Mouse (Mus musculus): ENCODE measurements at regions not wholly inside any gene's neighbourhood (a gene's known extent, or its start where the extent isn't known, plus 50 kb on each side); places are given as distances from the start of the nearest gene placed in this dataset.

DNA sequence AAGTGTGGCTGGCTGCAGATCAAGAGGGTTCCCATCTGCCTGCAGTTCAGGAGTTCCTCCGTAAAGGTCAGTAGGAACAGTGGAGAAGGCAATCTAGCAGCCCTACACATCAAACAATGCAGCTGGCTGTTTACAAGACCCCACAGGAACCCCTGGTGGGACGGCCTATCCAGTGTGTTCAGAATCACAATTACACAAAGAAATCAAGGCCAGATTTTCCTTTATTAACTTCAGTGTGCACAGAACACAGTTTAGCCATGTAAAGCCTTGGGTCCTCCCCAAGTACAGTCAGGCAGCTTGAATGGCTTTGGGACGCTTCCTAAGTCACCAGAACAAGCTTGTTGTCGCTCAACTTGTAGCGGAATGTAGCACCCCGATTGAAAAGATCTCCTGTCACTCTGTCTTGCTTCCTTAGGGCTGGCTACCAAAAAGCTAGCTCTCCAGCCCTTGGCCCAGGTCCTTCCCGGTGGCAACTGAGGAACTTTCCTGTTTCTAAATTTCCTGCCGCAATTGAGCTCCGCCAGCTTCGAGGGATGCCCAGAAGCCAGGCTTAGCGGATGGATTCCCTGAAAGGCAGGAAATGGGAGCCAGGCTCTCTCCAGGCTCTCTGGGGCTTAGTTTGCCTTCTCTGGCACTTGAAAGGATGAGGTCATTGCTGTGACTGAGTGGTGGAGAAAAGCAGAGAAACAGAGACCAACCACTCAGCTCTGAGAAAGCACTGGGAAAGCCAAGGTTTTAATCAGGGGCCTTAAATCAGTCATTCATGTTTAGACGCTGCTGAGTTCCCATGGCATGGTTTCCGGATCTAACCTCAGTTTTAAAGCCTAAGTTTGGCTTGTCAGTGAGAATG lies 78.1 kb upstream of the Spin1 start:
- DNase-seq (ENCODE audit: low spot score) (no peak), ATAC-seq (replicated peaks; ENCODE audit: low FRiP score, low TSS enrichment, low read depth) (no peak; the same call in 1 of the 2 replicates)
- no peaks in the 10 kb centered on the region for H3K27me3 ChIP-seq (replicated peaks; ENCODE audit: control insufficient read depth, insufficient read depth, low read length)
- H3K4me2 ChIP-seq (ENCODE audit: low read length): no peak overlapping the region
- H3K4me3 ChIP-seq (ENCODE audit: low read depth, low read length): no peak overlapping the region
- no peaks in the 10 kb centered on the region for H3K9me3 ChIP-seq (ENCODE audit: control insufficient read depth, low read length)
- no peak overlapping the region for H3K9ac ChIP-seq (ENCODE audit: low read length)
- peaks cover 28% of the 10 kb centered on the region for H3K4me1 ChIP-seq (replicated peaks; ENCODE audit: control insufficient read depth, insufficient read depth, low read length)
- 46% methylated on average over 13 of the region's 13 CpGs for WGBS
- H3K27ac ChIP-seq (ENCODE audit: low read depth): peak overlapping the region; percentile 73
- no peaks in the 10 kb centered on the region for H3K36me3 ChIP-seq (ENCODE audit: control insufficient read depth, insufficient read depth, low read length)

GRCm38 (mm10) chr13:51023271-51023670 lies 77.4 kb upstream of the Spin1 start:
- no peaks in the 10 kb centered on the region for H3K27me3 ChIP-seq (replicated peaks; ENCODE audit: control insufficient read depth, insufficient read depth, low read length)
- ATAC-seq (replicated peaks; ENCODE audit: low FRiP score, low TSS enrichment, low read depth) (no peak), DNase-seq (ENCODE audit: low spot score) (no peak)
- H3K4me2 ChIP-seq (ENCODE audit: low read length): no peak overlapping the region
- no peak overlapping the region for H3K9ac ChIP-seq (ENCODE audit: low read length)
- H3K36me3 ChIP-seq (ENCODE audit: control insufficient read depth, insufficient read depth, low read length): no peaks in the 10 kb centered on the region
- H3K4me1 ChIP-seq (replicated peaks; ENCODE audit: control insufficient read depth, insufficient read depth, low read length): peaks cover 22% of the 10 kb centered on the region
- H3K9me3 ChIP-seq (ENCODE audit: control insufficient read depth, low read length): no peaks in the 10 kb centered on the region
- 69% methylated on average over 11 of the region's 11 CpGs for WGBS
- H3K4me3 ChIP-seq (ENCODE audit: low read depth, low read length): no peak overlapping the region
- H3K27ac ChIP-seq (ENCODE audit: low read depth): peak overlapping the region; percentile 73

DNA sequence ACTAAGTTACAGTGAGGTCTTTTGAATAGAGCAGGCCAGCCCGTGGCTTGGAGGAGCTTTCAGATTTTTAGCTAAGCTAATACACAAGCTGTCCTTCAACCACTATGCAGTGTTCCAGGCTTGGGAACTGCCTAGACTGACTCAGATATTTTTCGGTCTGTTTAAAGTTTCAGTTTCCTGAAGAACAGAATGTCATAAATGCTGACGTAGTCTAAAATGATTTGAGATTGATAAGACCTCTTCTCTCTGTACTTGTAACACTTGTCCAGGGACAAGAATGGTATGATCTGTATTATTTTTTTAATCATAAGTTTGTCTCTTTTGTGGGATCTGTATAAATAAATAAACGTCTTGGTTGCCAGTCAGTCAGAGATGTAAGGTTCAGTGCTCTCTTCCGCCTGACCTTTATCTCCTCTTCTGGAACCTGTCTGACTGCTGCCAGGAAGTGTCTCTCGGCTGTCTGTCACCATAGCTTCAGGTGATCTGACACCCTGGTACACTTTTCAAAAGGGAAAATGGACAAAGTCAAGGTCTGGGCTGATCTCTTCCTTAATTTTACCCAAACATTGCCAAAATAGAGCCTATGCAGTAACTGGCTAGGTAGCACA lies 74.3 kb upstream of the Spin1 start:
- 57% methylated on average over 6 of the region's 6 CpGs for WGBS
- H3K4me1 ChIP-seq (replicated peaks; ENCODE audit: control insufficient read depth, insufficient read depth, low read length): peaks cover 19% of the 10 kb centered on the region
- H3K27ac ChIP-seq (ENCODE audit: low read depth): no peak overlapping the region
- ATAC-seq (replicated peaks; ENCODE audit: low FRiP score, low TSS enrichment, low read depth): no peak
- DNase-seq (ENCODE audit: low spot score): no peak
- no peaks in the 10 kb centered on the region for H3K36me3 ChIP-seq (ENCODE audit: control insufficient read depth, insufficient read depth, low read length)
- no peak overlapping the region for H3K9ac ChIP-seq (ENCODE audit: low read length)
- 0 out of 2 replicates have a peak, but pooled peaks cover 3% of the 10 kb centered on the region for H3K9me3 ChIP-seq (ENCODE audit: control insufficient read depth, low read length)
- H3K27me3 ChIP-seq (replicated peaks; ENCODE audit: control insufficient read depth, insufficient read depth, low read length): no peaks in the 10 kb centered on the region
- H3K4me3 ChIP-seq (ENCODE audit: low read depth, low read length): no peak overlapping the region
- H3K4me2 ChIP-seq (ENCODE audit: low read length): no peak overlapping the region

- Histone ChIP-seq H3K9ac (ENCODE audit: low read length) (no peak overlapping the region), H3K4me2 (ENCODE audit: low read length) (no peak overlapping the region), H3K4me1 (replicated peaks; ENCODE audit: control insufficient read depth, insufficient read depth, low read length) (no peaks in the 10 kb centered on the region), H3K36me3 (ENCODE audit: control insufficient read depth, insufficient read depth, low read length) (no peaks in the 10 kb centered on the region), H3K27ac (ENCODE audit: low read depth) (no peak overlapping the region), H3K27me3 (replicated peaks; ENCODE audit: control insufficient read depth, insufficient read depth, low read length) (no peaks in the 10 kb centered on the region), H3K9me3 (ENCODE audit: control insufficient read depth, low read length) (peaks cover 3% of the 10 kb centered on the region), H3K4me3 (ENCODE audit: low read depth, low read length) (no peak overlapping the region)
- 85% methylated on average over 13 of the region's 13 CpGs for WGBS
- ATAC-seq (replicated peaks; ENCODE audit: low FRiP score, low TSS enrichment, low read depth): no peak
- DNase-seq (ENCODE audit: low spot score): no peak
Measured at GRCm38 (mm10) chr13:51037850-51038450, 62.7 kb upstream of the Spin1 start.

- Histone ChIP-seq H3K4me3 (ENCODE audit: low read depth, low read length) (no peak overlapping the region), H3K9me3 (ENCODE audit: control insufficient read depth, low read length) (peaks cover 9% of the 10 kb centered on the region), H3K4me2 (ENCODE audit: low read length) (no peak overlapping the region), H3K9ac (ENCODE audit: low read length) (no peak overlapping the region), H3K4me1 (replicated peaks; ENCODE audit: control insufficient read depth, insufficient read depth, low read length) (no peaks in the 10 kb centered on the region), H3K27ac (ENCODE audit: low read depth) (no peak overlapping the region), H3K36me3 (ENCODE audit: control insufficient read depth, insufficient read depth, low read length) (no peaks in the 10 kb centered on the region), H3K27me3 (replicated peaks; ENCODE audit: control insufficient read depth, insufficient read depth, low read length) (no peaks in the 10 kb centered on the region)
- WGBS: 86% methylated on average over 4 of the region's 4 CpGs
- DNase-seq (ENCODE audit: low spot score) (no peak), ATAC-seq (replicated peaks; ENCODE audit: low FRiP score, low TSS enrichment, low read depth) (no peak)
Measured at GRCm38 (mm10) chr13:51038955-51039354, 61.7 kb upstream of the Spin1 start.

DNA sequence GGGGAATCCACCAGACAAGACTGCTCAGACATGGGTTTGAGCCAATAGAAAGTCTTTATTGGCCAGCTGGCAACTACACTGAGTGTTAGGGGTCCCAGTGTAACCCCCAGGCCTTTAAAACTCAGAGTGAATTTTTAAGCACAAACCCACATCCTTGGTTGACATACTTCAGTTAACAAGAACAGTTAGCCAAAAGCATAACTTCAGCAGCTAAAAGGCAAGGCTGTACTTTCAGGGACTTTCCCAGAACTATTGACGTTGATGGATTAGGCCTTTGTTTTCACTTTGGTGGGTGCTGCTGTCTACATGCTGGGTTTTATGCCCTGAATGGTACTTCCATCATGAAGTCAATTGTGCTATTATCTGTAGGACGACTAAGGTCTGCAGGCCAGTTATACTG lies 59.6 kb upstream of the Spin1 start:
- ATAC-seq (replicated peaks; ENCODE audit: low FRiP score, low TSS enrichment, low read depth): no peak

DNA sequence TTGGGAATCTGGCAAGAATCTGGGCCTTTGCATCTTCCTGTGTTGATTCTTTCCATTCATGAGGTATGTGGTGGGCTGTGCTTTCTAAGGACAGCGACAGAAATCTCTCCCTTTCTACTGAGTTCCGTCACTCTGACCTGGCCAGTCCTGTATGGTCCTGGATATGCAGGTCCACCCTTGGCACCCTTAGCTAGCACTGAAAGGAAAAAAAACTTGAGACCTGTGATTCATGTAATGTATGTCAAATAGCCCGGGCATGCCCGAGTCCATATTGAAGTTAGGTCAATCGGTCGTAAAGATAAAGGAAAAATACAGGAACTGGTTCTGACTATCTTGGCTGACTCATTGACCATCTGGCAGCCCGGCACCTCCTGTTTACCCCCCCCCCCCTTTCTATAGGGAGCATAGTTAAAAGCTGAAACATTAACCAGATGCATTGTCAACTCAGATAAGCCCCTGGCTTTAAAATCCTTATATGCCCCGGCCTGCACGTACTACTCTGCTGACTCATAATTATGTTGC lies 57.7 kb upstream of the Spin1 start:
- DNase-seq (ENCODE audit: low spot score) (no peak), ATAC-seq (replicated peaks; ENCODE audit: low FRiP score, low TSS enrichment, low read depth) (no peak)
- Histone ChIP-seq H3K9ac (ENCODE audit: low read length) (no peak overlapping the region), H3K4me3 (ENCODE audit: low read depth, low read length) (no peak overlapping the region), H3K4me2 (ENCODE audit: low read length) (no peak overlapping the region), H3K27me3 (replicated peaks; ENCODE audit: control insufficient read depth, insufficient read depth, low read length) (no peaks in the 10 kb centered on the region), H3K36me3 (ENCODE audit: control insufficient read depth, insufficient read depth, low read length) (no peaks in the 10 kb centered on the region), H3K4me1 (replicated peaks; ENCODE audit: control insufficient read depth, insufficient read depth, low read length) (no peaks in the 10 kb centered on the region), H3K27ac (ENCODE audit: low read depth) (no peak overlapping the region), H3K9me3 (ENCODE audit: control insufficient read depth, low read length) (peaks cover 14% of the 10 kb centered on the region)
- 78% methylated on average over 9 of the region's 9 CpGs for WGBS

More for the DNA sequence above, 59.6 kb upstream of the Spin1 start:
- no peak overlapping the region for H3K4me3 ChIP-seq (ENCODE audit: low read depth, low read length)
- no peak for DNase-seq (ENCODE audit: low spot score)
- no peak overlapping the region for H3K9ac ChIP-seq (ENCODE audit: low read length)
- H3K27ac ChIP-seq (ENCODE audit: low read depth): no peak overlapping the region
- H3K27me3 ChIP-seq (replicated peaks; ENCODE audit: control insufficient read depth, insufficient read depth, low read length): no peaks in the 10 kb centered on the region
- H3K4me2 ChIP-seq (ENCODE audit: low read length): no peak overlapping the region
- H3K9me3 ChIP-seq (ENCODE audit: control insufficient read depth, low read length): peaks cover 14% of the 10 kb centered on the region
- no peaks in the 10 kb centered on the region for H3K36me3 ChIP-seq (ENCODE audit: control insufficient read depth, insufficient read depth, low read length)
- no peaks in the 10 kb centered on the region for H3K4me1 ChIP-seq (replicated peaks; ENCODE audit: control insufficient read depth, insufficient read depth, low read length)
- 49% methylated on average over 2 of the region's 2 CpGs for WGBS
